Mouse (Mus musculus) 3134 (cell line): ENCODE measurements around the gene Cog6.
A peak's percentile ranks its signal among the peaks of the same experiment; 100 is the strongest.

Source experiments
- DNase-seq: peaks from one replicate; pipeline ENCODE4 v3.0.0-alpha.2; 2011; ENCODE audit warnings: low spot score; ENCODE audit not compliant: insufficient read length; ENCODE audit errors: extremely low read depth

Gene Cog6

DNA sequence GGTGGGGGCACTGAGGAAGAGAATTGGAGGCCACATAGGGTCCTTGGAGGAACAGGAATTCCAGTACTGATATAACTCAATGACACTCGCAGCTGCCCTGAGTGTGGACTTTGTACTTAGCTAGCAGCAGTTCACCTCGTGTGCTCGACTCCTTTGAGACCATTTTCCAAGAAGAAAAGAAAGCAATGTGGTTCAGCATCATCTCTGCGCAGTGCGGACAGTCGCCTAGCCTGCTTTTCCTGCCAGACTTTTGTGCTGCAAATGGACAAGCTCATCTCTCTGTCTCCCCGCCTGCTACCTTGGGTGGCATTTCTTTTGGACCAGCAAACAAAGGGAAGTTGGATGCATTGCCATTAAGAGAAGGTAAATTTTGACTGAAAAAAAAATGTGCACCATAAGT lies 52.8 kb downstream of the Cog6 start:
- DNase-seq = no peak

DNA sequence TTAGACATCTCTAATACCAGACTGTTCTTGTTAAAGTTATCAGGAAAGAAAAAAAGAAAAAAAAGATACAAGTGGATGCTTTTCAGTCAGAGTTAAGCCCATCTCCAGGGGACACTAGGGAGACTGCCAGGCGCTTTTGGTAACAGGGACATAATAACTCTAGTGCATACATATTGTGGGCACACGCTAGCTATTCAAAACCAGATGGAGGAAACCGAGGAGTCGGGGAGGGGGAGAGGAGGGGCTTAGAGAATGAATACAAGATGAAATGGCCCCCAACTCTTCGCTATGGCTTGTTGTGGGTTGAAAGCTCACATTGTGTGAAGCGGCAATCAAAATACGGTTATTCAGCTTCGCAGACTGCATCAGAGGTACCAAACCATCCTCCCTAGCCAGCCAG lies 53.6 kb downstream of the Cog6 start:
- DNase-seq = no peak

DNA sequence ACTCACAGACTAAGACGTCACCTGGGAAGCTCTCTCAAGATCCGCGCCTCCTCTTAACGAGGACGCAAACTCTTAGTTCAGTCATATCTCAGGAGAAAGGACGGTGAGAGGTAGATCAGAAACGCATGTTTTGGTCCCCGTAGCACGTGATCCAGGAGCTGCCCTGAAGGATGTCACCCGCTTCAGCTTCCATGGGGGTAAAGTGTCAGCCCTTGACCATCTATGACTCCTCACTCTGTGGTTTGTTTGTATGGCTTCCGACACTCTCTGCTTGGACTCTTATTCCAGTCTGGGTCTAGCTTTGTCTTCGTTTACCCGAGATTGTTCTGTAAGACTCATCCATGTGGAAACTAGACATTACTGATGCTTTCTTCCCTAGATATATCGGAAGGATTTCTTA lies 54.6 kb downstream of the Cog6 start:
- no peak for DNase-seq

DNA sequence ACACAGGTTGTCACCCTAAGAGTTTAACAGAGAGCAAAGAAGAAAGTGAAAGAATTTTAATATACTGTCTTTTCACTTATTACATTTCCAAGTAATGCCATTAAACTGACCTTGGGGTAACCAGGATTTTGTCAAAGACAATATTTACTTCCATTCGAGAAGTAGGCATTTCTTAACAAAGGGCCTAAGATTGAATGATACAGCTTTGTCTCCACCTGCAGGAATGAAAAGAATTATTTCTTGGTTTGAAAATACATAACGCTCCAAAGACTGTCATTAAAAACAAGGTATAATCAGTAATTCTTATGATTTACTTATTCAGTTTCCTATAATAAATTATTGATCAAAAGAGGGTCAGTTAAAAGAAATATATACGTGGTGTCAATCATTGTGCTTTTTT lies 55.4 kb downstream of the Cog6 start:
- no peak for DNase-seq

DNA sequence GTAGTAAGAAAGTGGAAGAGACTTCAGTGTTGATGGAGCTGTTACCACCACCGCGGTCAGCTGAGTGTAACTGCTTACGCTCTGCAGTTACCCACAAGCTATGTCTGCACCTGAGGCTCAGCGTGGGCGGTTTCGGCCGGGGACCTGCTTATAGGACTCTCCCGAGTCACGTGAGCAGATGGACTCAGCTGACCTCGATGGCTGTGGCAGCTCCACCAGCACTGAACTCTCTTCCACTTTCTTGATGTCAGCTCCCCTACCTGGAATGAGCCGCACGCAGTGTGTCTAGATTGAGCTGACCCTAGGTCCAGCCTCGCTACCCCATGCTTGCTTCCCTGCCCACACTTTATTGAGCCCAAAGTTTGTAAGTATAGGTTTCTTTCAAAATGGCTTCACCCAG lies 56.1 kb downstream of the Cog6 start:
- DNase-seq = no peak

DNA sequence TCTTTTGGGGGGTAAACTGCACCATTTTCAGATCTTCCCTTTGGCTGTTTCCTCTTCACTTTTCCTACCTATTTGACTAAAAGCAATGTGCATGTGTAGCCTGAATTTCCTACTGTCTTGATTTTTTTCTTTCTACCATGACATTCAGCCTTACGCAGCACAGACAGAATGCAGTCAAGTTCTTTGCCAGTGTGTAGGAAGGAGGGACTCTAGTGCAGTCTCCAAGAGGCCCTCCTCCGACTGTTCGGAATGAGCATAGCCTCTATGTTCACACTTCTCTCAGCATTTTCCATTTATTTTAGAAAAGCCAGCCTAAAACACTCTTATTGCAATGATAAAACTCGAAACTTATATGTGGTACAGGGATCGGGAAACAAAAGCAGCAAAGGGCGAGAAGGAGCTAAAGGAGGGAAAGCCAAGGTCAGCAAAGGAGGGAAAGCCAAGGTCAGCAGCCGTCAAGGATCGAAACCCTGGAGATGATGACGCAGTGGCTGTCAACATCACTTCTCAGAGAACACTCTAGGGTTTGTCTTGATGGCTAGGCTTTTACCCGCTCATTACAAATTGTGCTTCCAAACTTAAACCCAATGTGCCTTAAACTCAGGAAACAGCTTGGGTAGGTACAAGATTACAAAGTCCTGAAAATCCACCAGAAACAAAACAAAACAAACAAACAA lies 58.5 kb downstream of the Cog6 start:
- DNase-seq = no peak

DNA sequence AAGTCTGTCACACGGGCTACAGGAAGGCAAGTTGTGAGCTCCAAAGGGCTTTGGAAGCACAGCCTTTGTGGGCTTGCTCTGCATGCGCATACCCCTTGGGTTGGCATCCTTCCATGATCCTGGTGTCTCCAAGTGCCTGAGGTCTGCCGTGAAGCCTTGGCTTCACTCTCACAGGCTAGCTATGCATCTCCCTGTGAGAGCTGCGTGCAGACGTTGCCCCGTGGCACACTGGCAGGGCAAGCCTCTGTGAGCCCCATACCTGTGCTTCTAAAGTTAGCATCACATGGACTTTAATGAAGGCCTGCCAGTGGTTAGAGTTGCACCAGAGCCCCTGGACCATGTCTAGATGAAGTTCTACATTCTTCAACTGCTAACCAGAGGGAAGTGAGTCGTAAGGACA lies 59.2 kb downstream of the Cog6 start:
- no peak for DNase-seq

DNA sequence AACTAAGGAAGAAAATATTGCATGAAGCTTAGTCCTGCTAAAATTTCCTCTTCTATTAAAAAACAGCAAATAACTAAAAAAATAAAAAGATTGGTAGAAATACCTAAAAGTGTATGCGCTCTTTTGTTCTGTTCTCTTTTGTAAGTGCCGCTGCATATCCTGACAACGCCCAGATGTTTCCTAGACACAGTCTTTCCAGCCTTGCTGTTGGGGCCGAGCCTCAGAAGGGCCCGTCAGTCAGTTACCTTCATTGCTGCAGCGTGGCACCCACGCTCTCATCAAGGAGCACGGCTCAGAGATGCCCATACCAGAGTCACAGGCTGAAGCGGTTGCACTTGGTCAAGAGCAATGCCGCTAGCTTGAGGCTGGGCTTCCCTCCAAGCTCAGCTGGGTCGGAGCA lies 60.8 kb downstream of the Cog6 start:
- no peak for DNase-seq

DNA sequence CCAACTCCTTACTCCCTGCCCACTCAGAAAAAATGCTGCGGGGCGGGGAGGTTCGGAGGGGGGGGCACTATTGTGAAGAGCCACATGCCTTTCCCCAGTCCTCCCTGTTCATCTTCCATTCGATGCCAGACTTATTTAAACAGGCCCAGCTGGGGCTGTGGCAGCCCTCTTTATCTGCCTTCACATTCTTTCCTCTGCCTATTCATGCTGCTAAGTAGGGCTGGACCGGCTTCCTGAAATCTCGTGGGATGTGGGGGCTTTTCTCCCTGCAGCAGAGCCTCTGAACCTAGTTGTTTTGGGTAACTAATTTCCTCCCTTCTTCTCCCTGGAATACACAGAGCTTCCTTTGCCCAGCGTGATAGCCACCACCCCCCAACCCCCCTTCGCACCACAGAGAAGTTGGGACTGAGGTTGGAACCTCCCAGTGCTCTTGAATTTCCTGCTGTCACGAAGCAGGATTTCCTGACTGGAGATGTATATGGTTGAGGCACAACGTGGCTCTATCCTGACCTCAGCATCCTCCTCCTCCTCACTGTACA lies 61.5 kb downstream of the Cog6 start:
- DNase-seq = no peak

DNA sequence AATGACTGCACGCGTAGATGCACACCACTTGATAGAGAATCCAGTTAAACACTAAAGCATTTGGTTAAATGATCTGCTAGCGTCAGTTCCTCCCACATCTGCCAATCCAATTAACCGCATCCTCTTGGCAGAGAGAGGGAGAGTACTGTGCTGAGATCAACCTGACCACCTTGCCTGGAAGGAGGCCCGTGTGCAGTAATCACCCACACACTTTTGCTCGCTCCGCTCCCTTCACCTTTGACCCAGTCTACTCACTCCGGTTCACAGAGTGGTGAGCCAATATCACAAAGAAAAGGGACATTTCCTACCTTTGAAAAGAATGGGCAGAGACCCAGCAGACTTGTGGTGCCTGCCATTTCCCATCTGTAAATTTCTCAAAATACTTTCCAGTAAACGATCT lies 62.4 kb downstream of the Cog6 start:
- DNase-seq = no peak

DNA sequence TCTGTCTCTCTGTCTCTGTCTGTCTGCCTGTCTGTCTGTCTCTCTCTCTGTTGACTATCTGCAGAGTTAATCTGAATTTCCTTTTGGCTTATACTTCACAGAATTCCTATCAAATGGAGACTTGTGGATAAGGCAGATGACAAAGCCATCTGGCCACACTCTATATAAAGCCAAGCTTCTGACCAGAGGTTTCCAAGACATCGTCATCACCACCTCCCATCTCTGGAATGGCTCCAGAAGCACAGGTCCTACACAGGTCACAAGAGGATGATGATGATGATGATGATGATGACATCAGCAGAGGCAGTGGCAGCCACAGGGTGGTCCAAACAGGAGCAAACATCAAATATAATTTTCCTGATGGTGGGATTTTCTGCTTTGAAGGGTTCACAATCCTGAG lies 63.2 kb downstream of the Cog6 start:
- DNase-seq = no peak

DNA sequence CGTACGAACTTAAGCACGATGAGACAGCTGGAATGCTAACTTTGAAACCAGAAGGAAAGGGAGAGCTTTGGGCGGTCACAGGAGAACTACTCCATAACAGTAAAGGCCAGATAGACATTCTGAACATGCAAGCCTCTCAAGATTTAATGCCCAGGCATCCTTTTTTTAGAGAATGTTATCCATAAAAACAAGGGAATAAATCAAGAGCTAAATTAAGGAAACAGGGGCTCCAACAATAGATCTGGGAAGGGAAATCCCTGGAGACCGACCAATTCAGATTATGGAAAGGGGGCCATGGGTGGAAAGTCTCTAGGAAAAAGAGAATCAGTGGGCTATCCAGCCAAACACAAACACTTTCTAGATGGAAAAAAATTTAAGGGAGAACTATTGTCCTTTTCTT lies 68.2 kb downstream of the Cog6 start:
- no peak for DNase-seq

DNA sequence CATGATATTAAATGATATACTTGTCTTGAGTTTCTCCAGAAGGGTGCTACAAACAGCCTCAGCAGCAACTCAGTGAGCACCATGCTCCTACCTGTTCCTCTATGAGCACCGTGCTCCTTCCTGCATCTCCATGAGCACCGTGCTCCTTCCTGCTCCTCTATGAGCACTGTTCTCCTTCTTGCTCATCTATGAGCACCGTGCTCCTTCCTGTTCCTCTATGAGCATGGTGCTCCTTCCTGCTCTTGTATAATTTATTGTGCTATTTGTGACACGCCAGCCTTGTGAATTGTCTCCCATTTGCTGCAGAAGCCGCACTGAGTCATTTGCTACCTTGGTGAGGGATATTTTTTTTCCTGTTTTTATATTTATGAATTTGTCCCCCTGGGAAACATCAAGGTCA lies 69.6 kb downstream of the Cog6 start:
- no peak for DNase-seq

DNA sequence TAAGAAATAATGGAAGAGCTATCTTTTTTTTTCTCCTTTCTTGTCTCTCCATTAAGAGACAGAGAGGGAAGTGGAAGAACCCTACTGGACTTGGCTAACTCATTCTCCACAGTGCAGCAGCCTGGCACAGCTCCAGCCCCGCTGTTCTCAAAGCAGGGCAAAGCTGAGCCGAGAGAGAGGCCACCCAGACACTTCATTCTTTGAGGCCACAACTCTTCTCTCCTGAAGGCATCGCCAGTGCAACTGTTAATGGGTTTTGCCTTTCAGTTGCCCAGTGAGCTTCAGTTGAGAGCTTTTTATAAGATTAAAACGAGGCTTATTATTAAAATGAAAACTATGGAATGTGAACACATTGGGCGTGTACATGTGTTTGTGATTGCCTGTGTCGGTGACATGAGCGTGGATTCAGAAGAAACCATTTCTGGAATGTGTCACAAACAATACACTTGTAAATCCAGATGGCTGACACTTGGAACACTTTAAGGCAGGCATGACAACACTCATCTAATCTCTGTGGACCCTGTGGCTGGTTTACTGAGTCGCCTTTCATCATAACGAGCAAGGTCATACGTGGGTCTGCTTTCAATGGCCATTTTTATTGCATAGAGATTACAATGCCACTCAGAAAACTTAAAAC lies 76.1 kb downstream of the Cog6 start:
- no peak for DNase-seq

DNA sequence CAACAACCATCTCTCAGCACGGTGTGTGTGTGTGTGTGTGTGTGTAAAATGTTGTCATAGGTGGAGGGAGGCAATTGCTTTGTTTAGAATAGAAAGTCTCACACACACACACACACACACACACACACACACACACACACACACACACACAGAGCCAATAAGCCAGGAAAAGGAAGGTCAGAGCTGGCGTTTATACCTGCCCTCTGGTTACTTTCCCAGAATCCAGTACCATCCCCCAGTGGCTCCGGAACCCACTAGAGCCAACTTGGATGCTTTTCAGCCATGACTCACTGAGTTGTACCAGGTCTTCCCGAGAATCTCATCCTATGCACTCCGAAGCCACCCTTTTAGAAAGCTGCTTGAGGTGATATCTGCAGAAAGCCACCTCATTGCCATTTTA lies 78.6 kb downstream of the Cog6 start:
- peak; percentile 13 for DNase-seq

DNA sequence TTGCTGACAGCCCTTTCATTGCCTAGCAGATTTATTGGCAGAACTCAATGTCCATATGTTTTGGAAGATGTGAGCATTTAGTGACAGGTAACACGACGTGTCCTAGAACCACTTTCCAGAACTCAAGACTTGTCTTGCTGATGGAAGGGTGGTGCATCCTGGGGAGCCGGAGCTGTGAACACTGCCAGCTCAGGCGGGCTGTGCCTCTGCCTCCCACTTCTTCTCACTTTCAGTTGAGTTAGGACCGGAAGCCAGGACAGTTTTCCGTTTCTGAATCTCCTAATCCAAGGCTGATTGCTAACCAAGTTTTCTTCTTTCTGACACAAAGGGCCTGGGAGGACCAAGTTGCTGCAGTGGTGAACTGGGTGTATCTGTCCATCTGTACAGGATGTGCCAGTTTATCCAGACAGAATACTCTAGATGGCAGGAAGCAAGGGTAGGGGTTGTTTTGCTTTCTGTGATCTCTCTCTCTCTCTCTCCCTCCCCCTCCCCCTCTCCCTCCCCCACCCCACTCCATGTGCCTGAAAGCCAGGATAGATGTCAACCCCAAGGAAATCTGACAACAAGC lies 79.2 kb downstream of the Cog6 start:
- DNase-seq = no peak

DNA sequence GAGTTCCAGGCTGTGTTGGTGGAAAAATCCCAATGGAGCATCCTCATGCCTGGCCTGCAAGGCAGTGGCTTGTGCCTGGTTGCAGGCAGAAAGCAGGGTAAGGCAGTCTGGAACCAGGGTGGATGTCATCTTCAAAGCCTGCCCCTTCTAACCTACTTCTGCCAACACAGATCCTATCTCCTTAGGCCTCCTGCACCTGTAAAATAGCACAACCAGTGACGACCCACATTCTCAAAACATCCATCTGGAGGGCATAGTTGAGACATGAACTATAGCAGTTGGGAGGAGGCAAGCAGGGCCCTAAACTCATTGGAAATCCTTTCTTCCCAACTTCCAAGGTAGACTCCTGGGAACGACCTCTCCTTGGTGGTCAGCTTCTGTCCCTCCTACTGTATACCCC lies 85.1 kb downstream of the Cog6 start:
- DNase-seq = no peak
